Mouse (Mus musculus) brain, embryonic 14.5 days (tissue): ENCODE results near the gene Slc1a2.

ENCODE experiments used
- CTCF ChIP-seq: fragments of 200-500 bp; IDR thresholded peaks from 2 replicates; pipeline ENCODE4 v1.5.1; 2012; ENCODE audit warnings: inconsistent platforms, mild to moderate bottlenecking, moderate library complexity, borderline replicate concordance; ENCODE audit not compliant: insufficient read depth, insufficient read length; ENCODE audit errors: extremely low read depth
- POLR2A ChIP-seq: fragments of 200-500 bp; IDR thresholded peaks from 2 replicates; pipeline ENCODE4 v1.6.1; 2012; ENCODE audit warnings: mild to moderate bottlenecking, inconsistent platforms, borderline replicate concordance; ENCODE audit not compliant: poor library complexity, insufficient read depth, insufficient read length, severe bottlenecking; ENCODE audit errors: extremely low read depth

DNA sequence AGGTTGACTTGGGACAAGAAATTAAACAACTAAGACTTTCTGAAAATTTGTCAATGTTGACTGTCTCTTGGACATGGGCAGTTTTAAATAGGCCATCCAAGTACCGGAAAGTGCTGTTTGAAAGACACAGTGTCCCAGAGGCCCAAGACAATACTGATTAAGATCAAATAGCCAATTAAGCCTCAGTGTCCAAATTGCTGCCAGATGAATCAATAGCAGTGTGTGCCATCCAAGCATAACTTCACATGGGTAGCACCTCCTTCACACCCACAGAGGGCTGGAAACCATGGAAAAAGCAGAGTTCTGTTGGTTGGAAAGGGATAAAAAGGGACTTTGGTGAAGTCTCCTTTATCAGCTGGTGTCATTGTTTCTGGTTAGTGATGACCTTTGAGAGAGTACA is 33.9 kb upstream of the Slc1a2 start:
- TF ChIP-seq CTCF (no peak), POLR2A (no peak)
